Mouse (Mus musculus) liver, embryonic 14.5 days (tissue): ENCODE data around the gene Oprm1. TPM values are rescaled to one million over a fixed set of nuclear protein-coding genes. Genes with fewer than 3 reads are reported as not detected.

Source experiments
- ATAC-seq: fragments of 200-750 bp; cut with Nextera tagmentation; 2 replicates; pipeline ENCODE4 v1.8.0; 2017; ENCODE audit warnings: moderate number of reproducible peaks, mild to moderate bottlenecking, moderate library complexity; ENCODE audit not compliant: insufficient read depth
- DNase-seq, 3 experiments: peaks; one replicate each; pipeline ENCODE4 v3.0.0-alpha.2; 2012 to 2013; ENCODE audit warnings: low read depth in 3 of 3, low spot score in 3 of 3
- H3K27ac ChIP-seq: fragments of 300-500 bp; sonication (generic); 2 replicates; pipeline ENCODE4 v1.5.1; 2014; ENCODE audit warnings: moderate library complexity, mild to moderate bottlenecking, control low read depth, inconsistent platforms
- H3K27me3 ChIP-seq: fragments of 300-500 bp; sonication (generic); 2 replicates; pipeline ENCODE4 v1.6.1; 2014; ENCODE audit warnings: mild to moderate bottlenecking, low read length, moderate library complexity; ENCODE audit not compliant: control insufficient read depth, insufficient read depth
- H3K36me3 ChIP-seq: fragments of 300-500 bp; sonication (generic); replicated peaks from 2 replicates; pipeline ENCODE4 v1.6.1; 2014; ENCODE audit warnings: low read depth; ENCODE audit not compliant: control insufficient read depth, insufficient read depth
- H3K4me1 ChIP-seq, 2 experiments: fragments of 200-500 bp in 1 of 2; fragments of 300-500 bp in 1 of 2; sonication (generic) in 1 of 2; replicated peaks; 2 replicates each; pipeline ENCODE4 v1.6.1; 2012 to 2014; ENCODE audit warnings: antibody characterized with exemption in 1 of 2, inconsistent platforms in 1 of 2, low read length in 1 of 2; ENCODE audit not compliant: control insufficient read depth in 2 of 2, insufficient read depth in 2 of 2
- H3K4me2 ChIP-seq: fragments of 300-500 bp; sonication (generic); 2 replicates; pipeline ENCODE4 v1.6.1; 2014; ENCODE audit warnings: low read depth, mild to moderate bottlenecking, control low read depth, moderate library complexity
- H3K4me3 ChIP-seq, 2 experiments: fragments of 200-500 bp in 1 of 2; fragments of 300-500 bp in 1 of 2; sonication (generic) in 1 of 2; 2 replicates each; pipeline ENCODE4 v1.5.1; 2012 to 2014; ENCODE audit warnings: low read depth in 2 of 2, low read length in 2 of 2, mild to moderate bottlenecking in 2 of 2, control low read depth in 1 of 2, inconsistent platforms in 1 of 2, moderate library complexity in 1 of 2; ENCODE audit not compliant: insufficient read depth in 1 of 2
- H3K9ac ChIP-seq: fragments of 300-500 bp; sonication (generic); replicated peaks from 2 replicates; pipeline ENCODE4 v1.6.1; 2014; ENCODE audit warnings: mild to moderate bottlenecking, control low read depth, moderate library complexity
- H3K9me3 ChIP-seq: fragments of 300-500 bp; sonication (generic); 2 replicates; pipeline ENCODE4 v1.6.1; 2016; ENCODE audit warnings: low read length, mixed read lengths; ENCODE audit not compliant: control insufficient read depth
- CTCF ChIP-seq: IDR thresholded peaks from 2 replicates; pipeline ENCODE4 v1.5.1; 2016; ENCODE audit warnings: antibody characterized with exemption, low read depth, control low read depth
- EP300 ChIP-seq: IDR thresholded peaks from 2 replicates; pipeline ENCODE4 v1.6.1; 2016; ENCODE audit warnings: antibody characterized with exemption, low read depth
- WGBS: fragments of 180-500 bp; shearing (Covaris S2); extraction: QIAGEN DNeasy Blood & Tissue Kit; methylation state at CpG from one replicate; pipeline ENCODE4 v1.1.7; 2014; ENCODE audit not compliant: insufficient replicate concordance; 5-methylcytosine and 5-hydroxymethylcytosine counted together
- polyA plus RNA-seq, 2 experiments: library from polyadenylated mRNA; depleted of rRNA in 1 of 2; stranded (reverse) in 1 of 2; unstranded in 1 of 2; fragments of >200 nt; fragmentation: Nextera tagmentation in 1 of 2; extraction: Ambion mirVana in 1 of 2; gene quantifications; 2 replicates each; pipeline versions ENCODE4 v1.2.1 to v1.2.3; 2012 to 2014

Gene Oprm1
- polyA plus RNA-seq, 2 experiments, result not detected

- H3K36me3 ChIP-seq, result no peaks in the 10 kb centered on the region
- H3K27me3 ChIP-seq, result no peaks in the 10 kb centered on the region
- no peak overlapping the region for H3K27ac ChIP-seq
- DNase-seq (no peak), ATAC-seq (no peak)
- TF ChIP-seq CTCF, result no peak
- no peak for TF ChIP-seq EP300
- no peak overlapping the region for H3K4me2 ChIP-seq
- no peak overlapping the region for H3K4me3 ChIP-seq
- no peaks in the 10 kb centered on the region for H3K4me1 ChIP-seq
- no peak overlapping the region for H3K9ac ChIP-seq
- H3K9me3 ChIP-seq, result no peaks in the 10 kb centered on the region
- 29% methylated on average over 2 of the region's 2 CpGs for WGBS
Measured at GRCm38 (mm10) chr10:6909763-6910162, 151.5 kb downstream of the Oprm1 start.

- H3K9me3 ChIP-seq, result no peaks in the 10 kb centered on the region
- no peaks in the 10 kb centered on the region for H3K4me1 ChIP-seq
- H3K4me2 ChIP-seq, result no peak overlapping the region
- no peak overlapping the region for H3K9ac ChIP-seq
- WGBS, result 37% methylated on average over 1 of the region's 1 CpGs
- no peak for DNase-seq
- no peak for ATAC-seq
- H3K27ac ChIP-seq, result no peak overlapping the region
- no peaks in the 10 kb centered on the region for H3K36me3 ChIP-seq
- H3K4me3 ChIP-seq, result no peak overlapping the region
- TF ChIP-seq CTCF (no peak), EP300 (no peak)
- H3K27me3 ChIP-seq, result no peaks in the 10 kb centered on the region
Measured at GRCm38 (mm10) chr10:6915991-6916390, 157.7 kb downstream of the Oprm1 start.

- Histone ChIP-seq H3K36me3 (no peaks in the 10 kb centered on the region), H3K27ac (no peak overlapping the region), H3K9ac (no peak overlapping the region), H3K4me1 (no peaks in the 10 kb centered on the region), H3K4me3 (no peak overlapping the region), H3K4me2 (no peak overlapping the region), H3K27me3 (no peaks in the 10 kb centered on the region), H3K9me3 (no peaks in the 10 kb centered on the region)
- DNase-seq (peak in 2 of 3 experiments; percentile 3 to 11), ATAC-seq (no peak)
- WGBS, result 36% methylated on average over 6 of the region's 6 CpGs
- TF ChIP-seq CTCF, result no peak
- TF ChIP-seq EP300, result no peak
Measured at GRCm38 (mm10) chr10:6916545-6917257, 158.4 kb downstream of the Oprm1 start.

- H3K27me3 ChIP-seq, result no peaks in the 10 kb centered on the region
- no peak overlapping the region for H3K27ac ChIP-seq
- H3K4me1 ChIP-seq, result no peaks in the 10 kb centered on the region
- H3K4me2 ChIP-seq, result no peak overlapping the region
- no peak overlapping the region for H3K4me3 ChIP-seq
- TF ChIP-seq CTCF (no peak), EP300 (no peak)
- 66% methylated on average over 2 of the region's 2 CpGs for WGBS
- no peaks in the 10 kb centered on the region for H3K9me3 ChIP-seq
- no peaks in the 10 kb centered on the region for H3K36me3 ChIP-seq
- DNase-seq (no peak), ATAC-seq (no peak)
- H3K9ac ChIP-seq, result no peak overlapping the region
Measured at GRCm38 (mm10) chr10:6926724-6927123, 168.4 kb downstream of the Oprm1 start.

- TF ChIP-seq EP300 (no peak), CTCF (no peak)
- Histone ChIP-seq H3K9me3 (no peaks in the 10 kb centered on the region), H3K4me3 (no peak overlapping the region), H3K9ac (no peak overlapping the region), H3K36me3 (no peaks in the 10 kb centered on the region), H3K4me1 (no peaks in the 10 kb centered on the region), H3K27ac (no peak overlapping the region), H3K27me3 (no peaks in the 10 kb centered on the region), H3K4me2 (no peak overlapping the region)
- DNase-seq (no peak), ATAC-seq (no peak)
- 48% methylated on average over 4 of the region's 4 CpGs for WGBS
Measured at GRCm38 (mm10) chr10:6927600-6928223, 169.4 kb downstream of the Oprm1 start.
